Mouse (Mus musculus): ENCODE measurements at regions not wholly inside any gene's neighbourhood (a gene's known extent, or its start where the extent isn't known, plus 50 kb on each side); places are given as distances from the start of the nearest gene placed in this dataset.

DNA sequence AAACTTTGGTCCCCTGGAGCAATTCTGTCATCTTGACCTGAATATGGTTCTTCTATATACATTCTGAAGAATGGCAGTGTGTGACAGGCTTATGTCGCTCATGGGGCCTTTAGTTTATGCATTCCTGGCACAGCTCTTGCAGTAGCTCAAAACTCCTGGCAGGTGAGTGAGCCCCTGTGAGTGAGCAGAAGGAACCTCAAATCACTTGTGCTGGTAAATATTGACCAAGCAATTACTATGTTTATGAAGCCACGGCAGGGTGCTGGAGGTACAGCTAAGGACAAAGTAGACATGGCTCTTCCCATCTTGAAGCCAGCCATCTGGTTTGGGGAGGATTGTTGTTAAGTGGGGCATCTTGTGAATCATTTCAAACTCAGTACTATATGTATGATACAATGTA is 79.1 kb upstream of the Klf9 start:
- no peak for TF ChIP-seq POLR2A (IDR thresholded peaks at IDR 0.05; ENCODE audit: borderline replicate concordance, extremely low read depth, insufficient read depth, insufficient read length, poor library complexity, severe bottlenecking)
- TF ChIP-seq CTCF (IDR thresholded peaks at IDR 0.05; ENCODE audit: borderline replicate concordance, extremely low read depth, insufficient read depth, insufficient read length), result no peak
